Mouse (Mus musculus) lung, postnatal 0 days (tissue): ENCODE measurements around the gene Themis2. TPM values are rescaled to one million over a fixed set of nuclear protein-coding genes. Genes with fewer than 3 reads are reported as not detected.

Experiments
- ATAC-seq: fragments of 200-750 bp; cut with Nextera tagmentation; 2 replicates; pipeline ENCODE4 v1.8.0; 2017; ENCODE audit warnings: moderate library complexity
- DNase-seq: peaks from one replicate; pipeline ENCODE4 v3.0.0-alpha.2; 2016; ENCODE audit warnings: low spot score
- H3K27ac ChIP-seq: fragments of 300-500 bp; sonication (generic); 2 replicates; pipeline ENCODE4 v1.5.1; 2014; ENCODE audit warnings: antibody characterized with exemption, mild to moderate bottlenecking, low read length, mixed read lengths
- H3K27me3 ChIP-seq: fragments of 300-500 bp; sonication (generic); replicated peaks from 2 replicates; pipeline ENCODE4 v1.6.1; 2014; ENCODE audit warnings: low read length, mixed read lengths; ENCODE audit not compliant: insufficient read depth
- H3K36me3 ChIP-seq: fragments of 300-500 bp; sonication (generic); 2 replicates; pipeline ENCODE4 v1.6.1; 2014; ENCODE audit warnings: low read length, mixed read lengths; ENCODE audit not compliant: insufficient read depth
- H3K4me1 ChIP-seq: fragments of 300-500 bp; sonication (generic); 2 replicates; pipeline ENCODE4 v1.6.1; 2014; ENCODE audit warnings: antibody characterized with exemption, low read depth, low read length, mixed read lengths; ENCODE audit not compliant: insufficient read depth
- H3K4me2 ChIP-seq: fragments of 300-500 bp; sonication (generic); replicated peaks from 2 replicates; pipeline ENCODE4 v1.6.1; 2014; ENCODE audit warnings: low read depth, mild to moderate bottlenecking, low read length, moderate library complexity, mixed read lengths
- H3K4me3 ChIP-seq: fragments of 300-500 bp; sonication (generic); 2 replicates; pipeline ENCODE4 v1.5.1; 2014; ENCODE audit warnings: low read depth, low read length
- H3K9ac ChIP-seq: fragments of 300-500 bp; sonication (generic); replicated peaks from 2 replicates; pipeline ENCODE4 v1.6.1; 2014; ENCODE audit warnings: low read depth, mild to moderate bottlenecking
- H3K9me3 ChIP-seq: fragments of 300-500 bp; sonication (generic); 2 replicates; pipeline ENCODE4 v1.6.1; 2016; ENCODE audit warnings: low read length, mixed read lengths
- CTCF ChIP-seq: IDR thresholded peaks from 2 replicates; pipeline ENCODE4 v1.5.1; 2016; ENCODE audit warnings: antibody characterized with exemption, mild to moderate bottlenecking
- EP300 ChIP-seq: IDR thresholded peaks from 2 replicates; pipeline ENCODE4 v1.6.1; 2016; ENCODE audit warnings: antibody characterized with exemption, mild to moderate bottlenecking, control low read depth
- WGBS: fragments of 180-500 bp; shearing (Covaris S2); extraction: QIAGEN DNeasy Blood & Tissue Kit; methylation state at CpG from one replicate; pipeline ENCODE4 v1.1.7; 2014; 5-methylcytosine and 5-hydroxymethylcytosine counted together
- polyA plus RNA-seq: library from polyadenylated mRNA; unstranded; fragments of >200 nt; fragmentation: Nextera tagmentation; extraction: Ambion mirVana; gene quantifications from 2 replicates; pipeline ENCODE4 v1.2.1, GENCODE M21; 2015

Gene Themis2
- polyA plus RNA-seq, 1 experiment from 2014 or later = 1.8 TPM

DNA sequence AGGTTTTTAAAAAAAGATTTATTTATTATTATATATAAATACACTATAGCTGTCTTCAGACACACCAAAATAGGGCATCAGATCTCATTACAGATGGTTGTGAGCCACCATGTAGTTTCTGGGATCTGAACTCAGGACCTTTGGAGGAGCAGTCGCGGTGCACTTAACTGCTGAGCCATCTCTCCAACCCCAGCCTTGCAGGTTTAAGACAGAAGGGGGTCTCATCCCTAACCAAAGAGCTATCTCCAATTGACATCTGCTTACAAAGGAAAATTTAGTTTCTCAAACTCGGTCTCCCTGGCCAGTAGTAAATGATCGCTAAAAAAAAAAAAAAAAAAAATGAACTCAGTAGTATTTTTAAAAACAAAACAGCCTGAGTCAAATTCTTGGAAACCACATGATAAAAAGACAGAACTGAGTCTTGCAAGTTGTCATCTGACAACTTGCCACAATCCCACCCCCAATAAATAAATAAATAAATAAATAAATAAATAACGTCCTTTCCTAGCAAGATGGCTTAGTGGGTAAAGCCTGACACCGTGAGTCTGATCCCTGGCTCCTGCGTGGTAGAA, 10.5 kb upstream of the Themis2 start:
- Histone ChIP-seq H3K27me3 (no peaks in the 10 kb centered on the region), H3K9ac (no peak overlapping the region), H3K27ac (no peak overlapping the region), H3K4me2 (no peak overlapping the region), H3K9me3 (no peaks in the 10 kb centered on the region), H3K36me3 (no peaks in the 10 kb centered on the region), H3K4me3 (no peak overlapping the region), H3K4me1 (no peaks in the 10 kb centered on the region)
- ATAC-seq = no peak
- 83% methylated on average over 7 of the region's 7 CpGs for WGBS
- no peak for TF ChIP-seq CTCF
- no peak for TF ChIP-seq EP300
- DNase-seq = no peak

GRCm38 (mm10) chr4:132805599-132806197, 9.5 kb upstream of the Themis2 start:
- H3K27me3 ChIP-seq = no peaks in the 10 kb centered on the region
- no peak overlapping the region for H3K4me2 ChIP-seq
- H3K36me3 ChIP-seq = no peaks in the 10 kb centered on the region
- H3K27ac ChIP-seq = no peak overlapping the region
- peak; percentile 54 for DNase-seq
- H3K9me3 ChIP-seq = no peaks in the 10 kb centered on the region
- no peak for TF ChIP-seq EP300
- no peak for TF ChIP-seq CTCF
- H3K9ac ChIP-seq = no peak overlapping the region
- no peak overlapping the region for H3K4me3 ChIP-seq
- whole genome bisulfite sequencing = 61% methylated on average over 12 of the region's 12 CpGs
- no peak for ATAC-seq
- no peaks in the 10 kb centered on the region for H3K4me1 ChIP-seq

DNA sequence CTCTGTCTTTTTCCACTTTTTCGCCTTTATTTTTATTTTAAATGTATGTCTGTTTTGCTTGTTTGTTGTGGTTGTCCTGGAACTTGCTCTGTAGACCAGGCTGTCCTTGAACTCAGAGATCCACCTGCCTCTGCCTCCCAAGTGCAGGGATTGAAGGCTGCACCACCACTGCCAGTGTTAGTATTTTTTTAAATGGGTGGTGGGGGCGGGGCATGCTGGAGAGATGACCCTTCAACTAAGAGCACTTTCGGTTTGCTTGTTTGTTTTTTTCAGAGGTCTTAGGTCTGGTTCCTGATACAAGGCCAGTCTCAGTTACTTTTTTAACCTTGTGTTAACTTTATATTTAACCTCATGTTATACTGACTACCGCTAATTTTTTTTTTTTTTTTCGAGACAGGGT, 9.0 kb upstream of the Themis2 start:
- DNase-seq = no peak
- ATAC-seq = no peak
- Histone ChIP-seq H3K9ac (no peak overlapping the region), H3K36me3 (no peaks in the 10 kb centered on the region), H3K27ac (no peak overlapping the region), H3K4me2 (no peak overlapping the region), H3K4me3 (no peak overlapping the region), H3K27me3 (no peaks in the 10 kb centered on the region), H3K9me3 (no peaks in the 10 kb centered on the region), H3K4me1 (no peaks in the 10 kb centered on the region)
- TF ChIP-seq EP300 = no peak
- no peak for TF ChIP-seq CTCF
- WGBS = 72% methylated on average over 5 of the region's 5 CpGs

DNA sequence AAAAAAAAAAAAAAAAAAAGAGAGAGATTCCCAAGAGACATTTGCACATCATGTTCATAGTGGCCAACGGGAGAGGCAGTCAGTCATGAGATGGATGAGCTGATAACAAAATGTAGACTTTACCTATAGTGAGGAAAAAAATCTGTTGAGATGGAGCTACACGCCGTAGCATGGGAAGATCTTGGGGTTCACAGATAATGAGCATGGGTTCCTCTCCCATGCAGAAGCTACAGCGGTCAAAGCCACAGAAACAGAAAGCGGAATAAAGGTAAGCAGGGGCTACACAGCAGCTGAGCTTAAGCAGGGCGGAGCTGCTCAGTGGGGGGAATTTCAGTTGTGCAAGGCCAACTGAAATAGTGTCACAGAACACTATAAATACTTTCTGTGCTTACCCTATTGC, 8.1 kb upstream of the Themis2 start:
- H3K4me2 ChIP-seq = no peak overlapping the region
- ATAC-seq (no peak), DNase-seq (peak; percentile 37)
- no peaks in the 10 kb centered on the region for H3K27me3 ChIP-seq
- TF ChIP-seq CTCF = no peak
- no peak overlapping the region for H3K4me3 ChIP-seq
- no peaks in the 10 kb centered on the region for H3K36me3 ChIP-seq
- H3K9me3 ChIP-seq = no peaks in the 10 kb centered on the region
- no peaks in the 10 kb centered on the region for H3K4me1 ChIP-seq
- no peak overlapping the region for H3K27ac ChIP-seq
- WGBS = 73% methylated on average over 6 of the region's 6 CpGs
- H3K9ac ChIP-seq = no peak overlapping the region

GRCm38 (mm10) chr4:132803876-132804275, 7.7 kb upstream of the Themis2 start:
- Histone ChIP-seq H3K4me2 (no peak overlapping the region), H3K4me3 (no peak overlapping the region), H3K9ac (no peak overlapping the region), H3K27ac (no peak overlapping the region), H3K9me3 (no peaks in the 10 kb centered on the region), H3K27me3 (no peaks in the 10 kb centered on the region), H3K4me1 (no peaks in the 10 kb centered on the region), H3K36me3 (no peaks in the 10 kb centered on the region)
- 96% methylated on average over 7 of the region's 7 CpGs for WGBS
- DNase-seq = no peak
- TF ChIP-seq EP300 (no peak), CTCF (no peak)
- no peak for ATAC-seq

DNA sequence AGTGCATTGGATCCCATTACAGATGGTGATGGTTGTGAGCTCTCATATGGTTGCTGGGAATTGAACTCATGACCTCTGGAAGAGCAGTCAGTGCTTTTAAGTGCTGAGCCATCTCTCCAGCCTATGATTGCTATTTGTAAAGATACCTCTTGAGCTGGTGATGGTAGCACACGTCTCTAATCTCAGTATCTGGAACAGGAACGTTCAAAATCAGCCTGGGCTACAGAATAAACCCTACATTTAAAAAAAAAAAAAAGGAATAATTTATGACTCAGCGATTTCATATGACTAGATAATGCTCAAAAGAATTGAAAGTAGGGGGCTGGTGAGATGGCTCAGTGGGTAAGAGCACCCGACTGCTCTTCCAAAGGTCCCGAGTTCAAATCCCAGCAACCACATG, 7.0 kb upstream of the Themis2 start:
- no peaks in the 10 kb centered on the region for H3K36me3 ChIP-seq
- 84% methylated on average over 5 of the region's 5 CpGs for WGBS
- no peaks in the 10 kb centered on the region for H3K4me1 ChIP-seq
- TF ChIP-seq CTCF = no peak
- TF ChIP-seq EP300 = no peak
- no peaks in the 10 kb centered on the region for H3K9me3 ChIP-seq
- H3K4me2 ChIP-seq = no peak overlapping the region
- H3K27ac ChIP-seq = no peak overlapping the region
- DNase-seq (no peak), ATAC-seq (no peak)
- H3K27me3 ChIP-seq = no peaks in the 10 kb centered on the region
- H3K4me3 ChIP-seq = no peak overlapping the region
- H3K9ac ChIP-seq = no peak overlapping the region
